Mouse (Mus musculus): ENCODE results near the gene Acox3. TPM values are rescaled to one million over a fixed set of nuclear protein-coding genes. Genes with fewer than 3 reads are reported as not detected.
A peak's percentile ranks its signal among the peaks of the same experiment; 100 is the strongest.
"Not testable (repeated sequence)": the region's sequence is repeated elsewhere in the genome, so short reads cannot be mapped to it uniquely, and the experiment has no call there.

Acox3 gene
- polyA plus RNA-seq, 1 experiment from 2014 or later, result 19.7 TPM

- no peak for TF ChIP-seq CTCF (IDR thresholded peaks at IDR 0.05; ENCODE audit: low read depth)
- no peaks in the 10 kb centered on the region for H3K9me3 ChIP-seq (ENCODE audit: control insufficient read depth)
- 0 out of 2 replicates have a peak, but pooled peaks cover 4% of the 10 kb centered on the region for H3K27me3 ChIP-seq (replicated peaks; ENCODE audit: control insufficient read depth, insufficient read depth, low read length)
- H3K4me1 ChIP-seq (replicated peaks; ENCODE audit: control insufficient read depth, insufficient read depth, low read length), result 0 out of 2 replicates have a peak, but pooled peaks cover 8% of the 10 kb centered on the region
- no peak overlapping the region for H3K27ac ChIP-seq (ENCODE audit: low read depth, low read length)
- no peaks in the 10 kb centered on the region for H3K36me3 ChIP-seq (ENCODE audit: control insufficient read depth, insufficient read depth)
- H3K4me3 ChIP-seq (ENCODE audit: low read depth, low read length), result no peak overlapping the region
- no peak for ATAC-seq
- H3K4me2 ChIP-seq (replicated peaks; ENCODE audit: low read depth), result no peak overlapping the region
- H3K9ac ChIP-seq (ENCODE audit: low read depth, low read length), result no peak overlapping the region
- 43% methylated on average over 3 of the region's 3 CpGs for WGBS
Measured at GRCm38 (mm10) chr5:35580156-35580922, 2.5 kb upstream of the Acox3 start.

- no peak; the same call in 1 of the 2 replicates for ATAC-seq
Measured at GRCm38 (mm10) chr5:35583221-35583783, 462 bp downstream of the Acox3 start.

DNA sequence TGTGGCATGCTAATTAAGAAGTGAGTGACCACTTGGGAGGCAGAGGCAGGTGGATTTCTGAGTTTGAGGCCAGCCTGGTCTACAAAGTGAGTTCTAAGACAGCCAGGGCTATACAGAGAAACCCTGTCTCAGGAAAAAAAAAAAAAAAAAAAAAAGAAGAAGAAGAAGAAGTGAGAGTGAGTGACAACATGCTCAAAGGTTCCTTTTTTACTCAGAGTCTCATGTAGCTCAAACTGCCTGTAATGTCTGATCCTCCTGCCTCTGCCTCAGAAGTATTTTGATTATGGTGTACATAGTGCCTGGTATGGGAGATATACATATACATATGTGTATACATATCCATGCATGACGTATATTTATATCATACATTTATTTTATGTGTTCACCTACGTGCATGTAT, 1.4 kb downstream of the Acox3 start:
- peaks cover 15% of the 10 kb centered on the region for H3K36me3 ChIP-seq (ENCODE audit: control insufficient read depth, insufficient read depth)
- not testable (repeated sequence) for H3K9me3 ChIP-seq (ENCODE audit: control insufficient read depth); H3K4me2 ChIP-seq (replicated peaks; ENCODE audit: low read depth); H3K4me3 ChIP-seq (ENCODE audit: low read depth, low read length); H3K9ac ChIP-seq (ENCODE audit: low read depth, low read length); H3K27me3 ChIP-seq (replicated peaks; ENCODE audit: control insufficient read depth, insufficient read depth, low read length); ATAC-seq; H3K27ac ChIP-seq (ENCODE audit: low read depth, low read length); H3K4me1 ChIP-seq (replicated peaks; ENCODE audit: control insufficient read depth, insufficient read depth, low read length)
- WGBS, result 87% methylated on average over 2 of the region's 2 CpGs

More at GRCm38 (mm10) chr5:35583221-35583783, 462 bp downstream of the Acox3 start:
- Histone ChIP-seq H3K4me3 (ENCODE audit: low read depth, low read length) (peak overlapping the region; percentile 68), H3K27me3 (replicated peaks; ENCODE audit: control insufficient read depth, insufficient read depth, low read length) (0 out of 2 replicates have a peak, but pooled peaks cover 4% of the 10 kb centered on the region), H3K4me2 (replicated peaks; ENCODE audit: low read depth) (peak overlapping the region; percentile 75), H3K9me3 (ENCODE audit: control insufficient read depth) (no peaks in the 10 kb centered on the region), H3K4me1 (replicated peaks; ENCODE audit: control insufficient read depth, insufficient read depth, low read length) (0 out of 2 replicates have a peak, but pooled peaks cover 8% of the 10 kb centered on the region), H3K36me3 (ENCODE audit: control insufficient read depth, insufficient read depth) (peaks cover 6% of the 10 kb centered on the region; the same call in 1 of the 2 replicates), H3K9ac (ENCODE audit: low read depth, low read length) (peak overlapping the region; percentile 57), H3K27ac (ENCODE audit: low read depth, low read length) (peak overlapping the region; percentile 80)
- WGBS, result 1% methylated on average over 17 of the region's 17 CpGs
- TF ChIP-seq CTCF (IDR thresholded peaks at IDR 0.05; ENCODE audit: low read depth), result no peak

DNA sequence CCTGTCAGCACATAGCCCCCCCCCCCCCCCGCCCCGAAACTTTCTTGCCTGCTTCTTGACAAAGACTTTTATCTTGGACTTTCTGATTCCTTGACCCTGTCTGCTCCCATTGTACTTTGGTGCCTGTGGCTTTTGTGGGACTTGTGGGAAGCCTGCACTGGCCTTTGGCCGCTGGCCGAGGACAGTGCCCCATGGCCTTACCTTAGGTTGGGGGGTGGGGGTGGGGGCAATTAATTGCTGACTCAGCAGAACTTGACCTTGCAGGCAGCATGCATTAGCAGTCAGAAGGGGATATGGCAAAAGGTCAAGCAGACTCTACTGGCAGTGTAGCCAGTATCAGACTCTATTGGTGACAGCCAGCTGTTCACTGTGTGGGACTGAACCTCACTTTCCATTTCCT, 8.7 kb downstream of the Acox3 start:
- ATAC-seq, result no peak
- no peak overlapping the region for H3K9ac ChIP-seq (ENCODE audit: low read depth, low read length)
- no peaks in the 10 kb centered on the region for H3K4me1 ChIP-seq (replicated peaks; ENCODE audit: control insufficient read depth, insufficient read depth, low read length)
- H3K36me3 ChIP-seq (ENCODE audit: control insufficient read depth, insufficient read depth), result peaks cover 68% of the 10 kb centered on the region
- 96% methylated on average over 4 of the region's 4 CpGs for WGBS
- no peak overlapping the region for H3K27ac ChIP-seq (ENCODE audit: low read depth, low read length)
- H3K27me3 ChIP-seq (replicated peaks; ENCODE audit: control insufficient read depth, insufficient read depth, low read length), result no peaks in the 10 kb centered on the region
- no peaks in the 10 kb centered on the region for H3K9me3 ChIP-seq (ENCODE audit: control insufficient read depth)
- TF ChIP-seq CTCF (IDR thresholded peaks at IDR 0.05; ENCODE audit: low read depth), result no peak
- H3K4me2 ChIP-seq (replicated peaks; ENCODE audit: low read depth), result no peak overlapping the region
- H3K4me3 ChIP-seq (ENCODE audit: low read depth, low read length), result no peak overlapping the region

- Histone ChIP-seq H3K36me3 (ENCODE audit: control insufficient read depth, insufficient read depth) (peaks cover 74% of the 10 kb centered on the region), H3K27ac (ENCODE audit: low read depth, low read length) (0 out of 2 replicates have a peak overlapping the region, but pooled peaks have one; percentile 22)
- WGBS, result 82% methylated on average over 21 of the region's 21 CpGs
Measured at GRCm38 (mm10) chr5:35592081-35592736, 9.4 kb downstream of the Acox3 start.

GRCm38 (mm10) chr5:35592824-35593223, 10.0 kb downstream of the Acox3 start:
- no peaks in the 10 kb centered on the region for H3K4me1 ChIP-seq (replicated peaks; ENCODE audit: control insufficient read depth, insufficient read depth, low read length)
- no peak overlapping the region for H3K4me3 ChIP-seq (ENCODE audit: low read depth, low read length)
- peaks cover 75% of the 10 kb centered on the region for H3K36me3 ChIP-seq (ENCODE audit: control insufficient read depth, insufficient read depth)
- 0 out of 2 replicates have a peak overlapping the region, but pooled peaks have one; percentile 22 for H3K27ac ChIP-seq (ENCODE audit: low read depth, low read length)
- no peak overlapping the region for H3K9ac ChIP-seq (ENCODE audit: low read depth, low read length)
- H3K4me2 ChIP-seq (replicated peaks; ENCODE audit: low read depth), result no peak overlapping the region
- no peaks in the 10 kb centered on the region for H3K9me3 ChIP-seq (ENCODE audit: control insufficient read depth)
- ATAC-seq, result no peak
- no peak for TF ChIP-seq CTCF (IDR thresholded peaks at IDR 0.05; ENCODE audit: low read depth)
- no peaks in the 10 kb centered on the region for H3K27me3 ChIP-seq (replicated peaks; ENCODE audit: control insufficient read depth, insufficient read depth, low read length)
- WGBS, result 20% methylated on average over 4 of the region's 4 CpGs

More at GRCm38 (mm10) chr5:35592081-35592736, 9.4 kb downstream of the Acox3 start:
- Histone ChIP-seq H3K9ac (ENCODE audit: low read depth, low read length) (no peak overlapping the region), H3K27me3 (replicated peaks; ENCODE audit: control insufficient read depth, insufficient read depth, low read length) (no peaks in the 10 kb centered on the region), H3K4me3 (ENCODE audit: low read depth, low read length) (no peak overlapping the region), H3K4me2 (replicated peaks; ENCODE audit: low read depth) (no peak overlapping the region), H3K9me3 (ENCODE audit: control insufficient read depth) (no peaks in the 10 kb centered on the region), H3K4me1 (replicated peaks; ENCODE audit: control insufficient read depth, insufficient read depth, low read length) (no peaks in the 10 kb centered on the region)
- no peak for ATAC-seq
- TF ChIP-seq CTCF (IDR thresholded peaks at IDR 0.05; ENCODE audit: low read depth), result peak; percentile 54
